Mouse (Mus musculus) gastrocnemius, adult 8-10 months (tissue): ENCODE measurements around the gene Dnajc5. TPM values are rescaled to one million over a fixed set of nuclear protein-coding genes. Genes with fewer than 3 reads are reported as not detected.

ENCODE experiments used
- DNase-seq, 2 experiments: peaks; one replicate each; pipeline ENCODE4 v3.0.0; 2022; ENCODE audit warnings: low spot score in 2 of 2
- total RNA-seq, 4 experiments: library from RNA; stranded (reverse); gene quantifications; 2 replicates each; pipeline ENCODE4 v1.2.4; 2022

The Dnajc5 gene
- total RNA-seq, 4 experiments from 2014 or later = 43.4 to 50.3 (median 44.1) TPM

GRCm38 (mm10) chr2:181571941-181572670 lies 51.8 kb downstream of the Dnajc5 start:
- peak in 1 of 2 experiments; percentile 2 for DNase-seq

GRCm38 (mm10) chr2:181572921-181573920 lies 52.9 kb downstream of the Dnajc5 start:
- DNase-seq = peak in 1 of 2 experiments; percentile 2

- peak in 1 of 2 experiments; percentile 1 for DNase-seq
These were observed 53.7 kb downstream of the Dnajc5 start for GRCm38 (mm10) chr2:181573961-181574360.

GRCm38 (mm10) chr2:181574921-181575545 lies 54.7 kb downstream of the Dnajc5 start:
- peak in 1 of 2 experiments; percentile 1 for DNase-seq

- peak in 1 of 2 experiments; percentile 1 for DNase-seq
These were observed 56.3 kb downstream of the Dnajc5 start for GRCm38 (mm10) chr2:181576613-181577012.

GRCm38 (mm10) chr2:181577126-181577525 lies 56.8 kb downstream of the Dnajc5 start:
- DNase-seq = peak in 1 of 2 experiments; percentile 1

- DNase-seq = no peak
These were observed 57.8 kb downstream of the Dnajc5 start for GRCm38 (mm10) chr2:181577981-181578581.

GRCm38 (mm10) chr2:181578790-181579618 lies 58.7 kb downstream of the Dnajc5 start:
- DNase-seq = peak; percentile 54 to 65

GRCm38 (mm10) chr2:181579681-181580080 lies 59.4 kb downstream of the Dnajc5 start:
- DNase-seq = no peak

GRCm38 (mm10) chr2:181580131-181580772 lies 60.0 kb downstream of the Dnajc5 start:
- DNase-seq = no peak

GRCm38 (mm10) chr2:181581016-181581401 lies 60.7 kb downstream of the Dnajc5 start:
- peak; percentile 64 to 72 for DNase-seq

- peak; percentile 68 to 74 for DNase-seq
These were observed 61.3 kb downstream of the Dnajc5 start for GRCm38 (mm10) chr2:181581402-181582120.

- peak in 1 of 2 experiments; percentile 2 for DNase-seq
These were observed 62.1 kb downstream of the Dnajc5 start for GRCm38 (mm10) chr2:181582358-181582757.

- peak in 1 of 2 experiments; percentile 1 for DNase-seq
These were observed 62.7 kb downstream of the Dnajc5 start for GRCm38 (mm10) chr2:181582939-181583338.

GRCm38 (mm10) chr2:181583460-181584257 lies 63.4 kb downstream of the Dnajc5 start:
- DNase-seq = peak in 1 of 2 experiments; percentile 1

GRCm38 (mm10) chr2:181584411-181584942 lies 64.2 kb downstream of the Dnajc5 start, which contains the start of gene Uckl1:
Uckl1 (minus strand) TSS chr2:181584892.
- DNase-seq = peak in 1 of 2 experiments; percentile 1

GRCm38 (mm10) chr2:181585506-181585905 lies 65.2 kb downstream of the Dnajc5 start:
- no peak for DNase-seq

GRCm38 (mm10) chr2:181586124-181586523 lies 65.8 kb downstream of the Dnajc5 start:
- DNase-seq = no peak
